Mouse (Mus musculus) hindbrain, embryonic 10.5 days (tissue): ENCODE results near the gene D1Pas1. TPM values are rescaled to one million over a fixed set of nuclear protein-coding genes. Genes with fewer than 3 reads are reported as not detected.

ENCODE experiments used
- DNase-seq: peaks from one replicate; pipeline ENCODE4 v3.0.0-alpha.2; 2017; ENCODE audit warnings: low spot score
- H3K27ac ChIP-seq: fragments of 300-500 bp; sonication (generic); 2 replicates; pipeline ENCODE4 v1.5.1; 2016; ENCODE audit warnings: mild to moderate bottlenecking, moderate library complexity
- H3K27me3 ChIP-seq: fragments of 300-500 bp; sonication (generic); 2 replicates; pipeline ENCODE4 v1.6.1; 2016; ENCODE audit warnings: mild to moderate bottlenecking; ENCODE audit not compliant: poor library complexity, insufficient read depth, severe bottlenecking
- H3K36me3 ChIP-seq: fragments of 300-500 bp; sonication (generic); 2 replicates; pipeline ENCODE4 v1.6.1; 2016; ENCODE audit warnings: mild to moderate bottlenecking, moderate library complexity
- H3K4me1 ChIP-seq: fragments of 300-500 bp; sonication (generic); replicated peaks from 2 replicates; pipeline ENCODE4 v1.6.1; 2016; ENCODE audit warnings: mild to moderate bottlenecking
- H3K4me3 ChIP-seq: fragments of 300-500 bp; sonication (generic); 2 replicates; pipeline ENCODE4 v1.5.1; 2016; ENCODE audit warnings: mild to moderate bottlenecking, moderate library complexity
- H3K9me3 ChIP-seq: fragments of 300-500 bp; sonication (generic); 2 replicates; pipeline ENCODE4 v1.6.1; 2016; ENCODE audit warnings: mild to moderate bottlenecking, moderate library complexity
- WGBS: fragments of 180-500 bp; shearing (Covaris S2); methylation state at CpG from one replicate; pipeline ENCODE4 v1.1.7; 2016; 5-methylcytosine and 5-hydroxymethylcytosine counted together
- polyA plus RNA-seq: library from polyadenylated mRNA; unstranded; fragments of >200 nt; fragmentation: Nextera tagmentation; extraction: Ambion mirVana; gene quantifications from 2 replicates; pipeline ENCODE4 v1.2.1, GENCODE M21; 2016

D1Pas1 gene
- polyA plus RNA-seq, 1 experiment from 2014 or later = 0.20 TPM

DNA sequence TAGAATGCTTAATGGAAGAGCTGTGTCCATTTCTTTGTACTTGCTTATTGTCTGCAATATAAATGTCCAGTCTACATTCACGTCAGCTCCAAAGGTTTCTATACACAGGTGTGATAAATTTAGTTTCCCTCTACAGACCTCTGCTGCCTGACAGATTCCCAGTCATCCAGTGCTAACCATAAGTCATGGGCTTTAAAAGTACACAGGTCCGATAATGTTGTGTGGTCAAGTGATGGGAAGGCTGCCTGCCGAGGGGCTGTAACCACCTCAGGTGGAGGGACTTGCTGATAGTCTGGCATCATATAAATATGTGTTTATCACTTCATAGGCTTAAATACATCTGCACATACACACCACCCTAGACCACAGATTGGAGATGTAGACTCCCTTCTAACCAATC, 24.9 kb downstream of the D1Pas1 start:
- no peak overlapping the region for H3K27ac ChIP-seq
- WGBS = 93% methylated on average over 3 of the region's 3 CpGs
- H3K4me3 ChIP-seq = no peak overlapping the region
- peaks cover 11% of the 10 kb centered on the region for H3K4me1 ChIP-seq
- no peak for DNase-seq
- H3K36me3 ChIP-seq = no peaks in the 10 kb centered on the region
- no peaks in the 10 kb centered on the region for H3K27me3 ChIP-seq
- peaks cover 6% of the 10 kb centered on the region; the same call in 1 of the 2 replicates for H3K9me3 ChIP-seq

DNA sequence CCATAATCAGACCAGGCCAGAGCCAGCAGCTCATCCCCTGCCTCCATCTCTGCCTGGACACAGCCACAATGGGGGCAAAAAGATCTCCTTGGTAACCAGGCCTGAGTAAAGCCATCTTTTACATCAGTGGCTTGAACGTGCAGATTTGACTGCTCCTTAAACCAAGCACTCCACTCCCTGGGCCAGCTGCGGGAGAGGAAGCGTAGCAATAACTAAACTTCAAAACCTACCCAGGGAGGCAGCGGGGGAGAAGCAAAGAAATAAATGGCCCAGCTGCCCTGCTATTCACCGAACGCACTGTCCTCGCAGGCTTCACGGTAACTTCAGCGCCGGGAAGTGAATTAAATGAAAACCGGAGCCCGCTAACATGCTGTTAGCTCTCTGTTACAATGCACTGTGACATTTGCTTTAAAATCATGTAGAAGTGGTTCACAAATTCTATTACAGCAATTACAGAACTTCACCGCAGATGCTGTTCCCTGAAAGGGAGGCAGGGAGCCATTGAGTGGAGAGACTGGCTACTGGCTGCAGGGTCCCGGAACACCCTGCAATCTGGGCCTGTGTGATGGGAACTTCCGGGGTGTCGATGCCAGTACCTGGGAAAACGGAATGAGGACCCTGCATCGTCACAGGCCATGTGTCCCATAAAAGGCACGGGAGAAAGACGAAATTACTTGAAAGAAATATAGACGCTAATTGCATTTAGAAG, 30.5 kb downstream of the D1Pas1 start:
- Histone ChIP-seq H3K9me3 (peaks cover 2% of the 10 kb centered on the region; the same call in 1 of the 2 replicates), H3K4me1 (peaks cover 9% of the 10 kb centered on the region), H3K4me3 (no peak overlapping the region), H3K36me3 (no peaks in the 10 kb centered on the region), H3K27ac (peak overlapping the region; percentile 50), H3K27me3 (no peaks in the 10 kb centered on the region)
- DNase-seq = no peak
- WGBS = 71% methylated on average over 21 of the region's 21 CpGs

DNA sequence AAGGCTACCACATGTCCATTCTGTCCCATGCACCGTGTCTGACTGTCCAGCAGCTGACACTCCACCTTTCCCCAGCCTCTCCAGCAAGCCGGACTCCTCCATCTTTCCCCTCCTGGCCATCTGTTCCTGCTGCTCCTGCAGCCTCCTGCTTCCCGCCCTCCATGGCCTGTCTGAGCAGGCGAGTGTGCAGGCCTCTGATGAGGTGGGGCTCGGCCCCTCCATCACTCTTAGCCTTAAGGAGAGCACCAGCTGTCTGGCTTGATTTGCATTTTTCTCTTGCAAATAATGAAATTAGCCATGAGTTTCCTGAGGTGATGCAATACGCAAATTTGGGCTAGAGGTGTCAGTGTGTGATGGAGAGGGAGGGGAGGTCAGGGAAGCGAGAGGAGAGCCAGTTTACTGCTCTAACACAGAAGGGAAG, 36.2 kb downstream of the D1Pas1 start:
- Histone ChIP-seq H3K27ac (peak overlapping the region; percentile 40; the same call in 1 of the 2 replicates), H3K9me3 (no peaks in the 10 kb centered on the region), H3K4me1 (peaks cover 9% of the 10 kb centered on the region), H3K27me3 (no peaks in the 10 kb centered on the region), H3K4me3 (no peak overlapping the region), H3K36me3 (no peaks in the 10 kb centered on the region)
- DNase-seq = no peak
- 59% methylated on average over 7 of the region's 7 CpGs for WGBS

DNA sequence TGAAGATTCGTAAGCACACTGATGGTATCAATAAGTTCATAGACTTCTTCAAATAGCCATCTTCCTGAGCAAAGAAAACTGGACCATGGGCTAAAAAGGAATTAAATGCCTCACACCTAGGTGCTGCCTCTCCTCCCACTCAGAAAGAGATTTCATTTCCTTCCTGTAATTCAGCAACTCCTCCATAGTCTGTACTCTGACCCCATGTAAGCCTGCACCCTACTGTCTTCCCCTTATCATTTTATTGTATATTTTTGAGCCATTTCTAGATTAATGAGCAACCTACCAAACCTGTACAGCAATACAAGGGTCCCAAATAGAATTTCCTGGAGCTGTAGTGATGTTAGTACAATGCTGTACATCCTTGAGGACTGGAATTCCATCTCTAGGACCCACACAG, 37.1 kb downstream of the D1Pas1 start:
- no peaks in the 10 kb centered on the region for H3K27me3 ChIP-seq
- H3K4me1 ChIP-seq = peaks cover 11% of the 10 kb centered on the region
- no peaks in the 10 kb centered on the region for H3K36me3 ChIP-seq
- no peak for DNase-seq
- no peak overlapping the region for H3K4me3 ChIP-seq
- no peaks in the 10 kb centered on the region for H3K9me3 ChIP-seq
- WGBS = 91% methylated on average over 1 of the region's 1 CpGs
- H3K27ac ChIP-seq = no peak overlapping the region

DNA sequence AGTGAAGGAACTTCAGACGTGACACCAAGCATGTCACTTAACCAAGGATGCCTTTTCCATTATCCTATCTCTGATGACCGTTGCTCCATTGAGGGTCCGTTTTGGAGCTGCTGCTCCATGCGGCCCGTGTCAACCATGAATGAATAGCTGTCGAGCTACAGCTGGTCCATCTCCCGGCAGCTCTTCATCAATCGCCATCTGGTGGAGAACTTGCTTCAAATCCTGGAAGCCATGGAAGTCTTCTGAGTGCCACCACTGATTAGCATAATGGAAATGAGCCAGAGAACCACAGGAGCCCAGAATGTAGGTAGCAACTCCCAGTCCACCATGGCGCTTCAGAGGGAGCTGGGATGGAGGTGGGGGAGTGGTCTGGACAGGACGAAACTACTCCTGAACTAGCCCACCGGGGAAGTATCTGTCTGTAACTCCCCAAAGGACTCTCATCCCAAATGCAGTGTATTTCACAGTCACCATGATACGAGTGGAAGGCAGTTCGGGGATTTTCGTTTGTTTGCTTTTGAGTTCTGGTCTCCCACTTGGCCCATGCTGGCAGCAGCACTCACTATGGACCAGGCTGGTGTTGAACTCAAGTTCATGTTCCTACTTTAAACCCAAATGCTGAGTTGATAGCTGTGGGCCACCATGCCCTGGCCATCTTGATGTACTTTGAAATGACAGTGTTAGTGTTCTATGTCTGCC, 39.2 kb downstream of the D1Pas1 start:
- no peak for DNase-seq
- H3K9me3 ChIP-seq = no peaks in the 10 kb centered on the region
- 82% methylated on average over 14 of the region's 14 CpGs for WGBS
- no peak overlapping the region for H3K27ac ChIP-seq
- H3K27me3 ChIP-seq = no peaks in the 10 kb centered on the region
- H3K4me3 ChIP-seq = no peak overlapping the region
- peaks cover 20% of the 10 kb centered on the region for H3K4me1 ChIP-seq
- H3K36me3 ChIP-seq = no peaks in the 10 kb centered on the region

DNA sequence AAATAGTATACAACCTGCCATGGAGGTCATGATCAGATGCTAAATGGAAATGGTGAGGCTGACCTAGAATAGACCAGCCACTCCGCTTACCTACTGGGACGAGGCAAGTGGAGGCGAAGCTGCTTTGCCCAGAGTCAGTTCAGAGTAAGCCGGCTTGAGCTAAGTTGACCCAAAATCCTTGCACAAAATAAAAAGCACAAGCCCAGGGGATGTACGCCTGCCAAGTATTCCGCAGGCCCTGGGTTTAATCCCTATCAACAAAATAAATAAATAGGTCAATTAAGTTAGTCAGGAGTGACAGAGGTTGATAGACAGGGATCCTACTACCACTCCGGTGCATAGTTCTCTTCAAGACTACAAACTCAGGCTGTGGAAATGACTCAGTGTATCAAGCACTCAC, 41.0 kb downstream of the D1Pas1 start:
- no peak overlapping the region for H3K4me3 ChIP-seq
- WGBS = 91% methylated on average over 7 of the region's 7 CpGs
- DNase-seq = no peak
- H3K36me3 ChIP-seq = no peaks in the 10 kb centered on the region
- H3K27ac ChIP-seq = no peak overlapping the region
- H3K9me3 ChIP-seq = no peaks in the 10 kb centered on the region
- peaks cover 19% of the 10 kb centered on the region for H3K4me1 ChIP-seq
- no peaks in the 10 kb centered on the region for H3K27me3 ChIP-seq

DNA sequence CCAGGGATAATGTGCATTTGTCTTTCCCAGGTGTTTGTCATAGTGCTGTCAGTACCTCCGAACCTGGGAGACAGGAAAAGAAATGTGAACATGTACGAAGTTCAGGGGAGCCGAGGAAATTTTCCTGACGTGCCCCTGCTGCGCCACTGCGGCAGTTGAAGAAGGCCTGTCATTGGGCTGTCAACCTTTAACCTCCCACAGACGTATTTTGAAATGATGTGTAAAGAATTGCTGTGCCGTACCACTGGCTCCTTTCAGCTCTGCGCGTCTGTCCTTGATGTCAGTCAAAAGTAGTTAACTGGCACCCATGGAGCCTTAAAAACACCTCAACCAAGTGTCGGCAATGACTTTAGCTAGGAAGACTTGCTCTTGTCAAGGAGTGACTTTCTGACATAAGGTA, 42.9 kb downstream of the D1Pas1 start:
- Histone ChIP-seq H3K4me1 (peaks cover 11% of the 10 kb centered on the region; the same call in 1 of the 2 replicates), H3K27me3 (no peaks in the 10 kb centered on the region), H3K9me3 (no peaks in the 10 kb centered on the region), H3K4me3 (no peak overlapping the region), H3K36me3 (no peaks in the 10 kb centered on the region), H3K27ac (no peak overlapping the region)
- WGBS = 67% methylated on average over 11 of the region's 11 CpGs
- DNase-seq = no peak

DNA sequence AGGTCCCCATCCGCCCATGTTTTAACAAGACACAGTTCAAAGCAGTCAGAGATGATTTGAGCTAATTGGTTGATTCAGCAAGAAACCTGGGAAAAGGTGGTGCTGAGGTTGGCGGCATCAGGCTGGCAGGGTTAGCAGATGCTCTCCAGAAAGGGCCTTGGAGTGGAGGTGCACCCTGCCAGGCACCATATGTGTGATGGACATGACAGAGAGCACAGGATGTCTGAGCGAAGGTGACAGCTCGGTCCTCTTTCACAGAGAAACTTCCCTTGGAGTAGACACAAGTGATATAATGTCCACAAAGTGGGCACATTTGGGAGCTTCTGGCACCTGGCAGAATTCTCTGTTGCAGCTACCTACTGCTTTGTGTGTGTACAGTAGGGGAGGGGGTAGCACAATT, 44.4 kb downstream of the D1Pas1 start:
- no peaks in the 10 kb centered on the region for H3K9me3 ChIP-seq
- H3K27me3 ChIP-seq = no peaks in the 10 kb centered on the region
- no peak overlapping the region for H3K4me3 ChIP-seq
- no peaks in the 10 kb centered on the region for H3K36me3 ChIP-seq
- H3K4me1 ChIP-seq = peaks cover 16% of the 10 kb centered on the region; the same call in 1 of the 2 replicates
- H3K27ac ChIP-seq = no peak overlapping the region
- no peak for DNase-seq
- 81% methylated on average over 4 of the region's 4 CpGs for WGBS

DNA sequence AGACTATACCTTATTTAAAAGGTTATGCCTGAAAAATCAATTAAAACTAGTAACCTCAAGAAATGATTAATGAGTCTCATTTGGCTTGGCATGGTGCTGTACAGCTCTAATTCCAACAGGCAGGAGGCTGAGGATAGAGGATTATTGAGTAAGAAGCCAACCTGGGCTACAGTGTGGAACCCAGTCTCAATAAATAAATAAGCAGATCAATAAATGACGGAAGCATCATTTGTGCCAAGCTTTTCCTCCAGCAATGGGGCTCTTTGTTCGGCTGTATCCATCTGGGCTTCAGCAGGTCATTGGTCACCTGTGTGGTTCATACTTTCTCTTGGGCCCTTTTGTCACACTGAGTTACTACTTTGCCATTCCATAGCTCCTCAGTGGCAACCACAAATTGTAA, 46.9 kb downstream of the D1Pas1 start:
- no peak for DNase-seq
- peaks cover 21% of the 10 kb centered on the region; the same call in 1 of the 2 replicates for H3K4me1 ChIP-seq
- H3K36me3 ChIP-seq = no peaks in the 10 kb centered on the region
- no peaks in the 10 kb centered on the region for H3K27me3 ChIP-seq
- no peaks in the 10 kb centered on the region for H3K9me3 ChIP-seq
- WGBS = 88% methylated on average over 2 of the region's 2 CpGs
- no peak overlapping the region for H3K4me3 ChIP-seq
- no peak overlapping the region for H3K27ac ChIP-seq

DNA sequence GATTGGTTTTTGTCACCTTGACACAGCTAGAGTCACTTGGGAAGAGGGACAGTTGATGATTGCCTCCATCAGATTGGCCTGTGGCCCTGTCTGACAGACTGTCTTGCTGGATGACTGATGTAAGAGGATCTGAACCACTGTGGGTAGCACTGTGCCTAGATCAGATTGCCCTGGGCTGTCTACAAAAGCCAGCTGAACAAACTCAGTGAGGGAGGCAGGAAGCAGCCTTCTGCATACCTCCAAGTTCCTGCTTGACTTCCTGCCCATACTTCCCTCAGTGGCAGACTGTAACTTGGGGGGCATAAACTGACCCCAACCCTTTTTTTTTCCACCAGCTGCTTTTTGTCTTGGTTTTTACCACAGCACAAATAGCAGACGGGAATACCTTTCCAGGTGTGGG, 48.5 kb downstream of the D1Pas1 start:
- no peak for DNase-seq
- Histone ChIP-seq H3K27ac (no peak overlapping the region), H3K4me3 (no peak overlapping the region), H3K36me3 (no peaks in the 10 kb centered on the region), H3K27me3 (no peaks in the 10 kb centered on the region), H3K9me3 (no peaks in the 10 kb centered on the region), H3K4me1 (peaks cover 10% of the 10 kb centered on the region; the same call in 1 of the 2 replicates)
- 83% methylated on average over 1 of the region's 1 CpGs for WGBS

DNA sequence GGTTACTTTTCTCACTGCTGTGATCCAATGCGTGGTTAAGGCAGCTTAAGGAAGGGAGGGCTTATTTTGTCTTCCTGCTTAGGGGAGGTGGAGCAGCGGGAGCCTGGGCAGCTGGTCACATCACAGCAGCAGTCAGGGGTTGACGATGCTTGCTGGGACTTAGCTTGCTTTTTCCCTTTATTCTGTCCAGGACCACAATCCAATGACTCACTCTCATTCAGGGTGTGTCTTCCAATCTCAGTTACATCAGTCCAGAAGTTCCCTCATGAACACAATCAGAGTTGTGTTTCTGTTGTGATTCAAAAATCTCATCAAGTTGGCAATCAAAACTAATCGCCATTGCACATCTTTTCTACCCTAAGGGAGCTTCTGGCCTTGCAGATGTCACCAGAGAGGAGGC, 48.9 kb downstream of the D1Pas1 start:
- Histone ChIP-seq H3K27me3 (no peaks in the 10 kb centered on the region), H3K36me3 (no peaks in the 10 kb centered on the region), H3K9me3 (no peaks in the 10 kb centered on the region), H3K27ac (no peak overlapping the region), H3K4me1 (peaks cover 10% of the 10 kb centered on the region; the same call in 1 of the 2 replicates), H3K4me3 (no peak overlapping the region)
- no peak for DNase-seq
- WGBS = 55% methylated on average over 4 of the region's 4 CpGs

DNA sequence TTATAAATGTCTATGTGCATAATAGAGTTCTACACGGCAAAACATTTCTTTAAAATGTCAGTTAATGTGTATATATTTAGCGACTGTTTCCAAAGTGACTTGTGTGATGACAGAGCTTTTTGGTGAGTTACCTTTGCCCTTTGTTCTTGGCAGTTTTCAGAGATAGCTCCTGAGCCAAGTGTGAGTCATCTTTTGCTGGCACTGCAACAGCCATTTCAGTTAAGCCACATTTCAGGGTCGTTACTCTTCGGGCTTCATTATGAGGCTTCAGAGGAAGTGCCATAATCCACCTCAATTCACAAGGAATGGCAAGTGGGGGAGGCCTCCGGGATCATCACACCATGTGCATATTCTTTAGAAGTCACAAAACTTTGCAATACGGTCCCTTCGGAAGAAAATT, 52.8 kb downstream of the D1Pas1 start:
- WGBS = 92% methylated on average over 7 of the region's 7 CpGs
- H3K27ac ChIP-seq = no peak overlapping the region
- no peaks in the 10 kb centered on the region for H3K27me3 ChIP-seq
- DNase-seq = no peak
- H3K4me3 ChIP-seq = no peak overlapping the region
- peaks cover 10% of the 10 kb centered on the region; the same call in 1 of the 2 replicates for H3K4me1 ChIP-seq
- H3K9me3 ChIP-seq = no peaks in the 10 kb centered on the region
- no peaks in the 10 kb centered on the region for H3K36me3 ChIP-seq
